Mouse (Mus musculus): ENCODE results near the gene Icam1. TPM values are rescaled to one million over a fixed set of nuclear protein-coding genes. Genes with fewer than 3 reads are reported as not detected.
"Not testable (repeated sequence)": the region's sequence is repeated elsewhere in the genome, so short reads cannot be mapped to it uniquely, and the experiment has no call there.

Gene Icam1
- polyA plus RNA-seq, 1 experiment from 2014 or later: 8.1 TPM

- H3K27me3 ChIP-seq (ENCODE audit: control insufficient read depth, insufficient read depth, low read length): peaks cover 3% of the 10 kb centered on the region; the same call in 1 of the 2 replicates
- ATAC-seq (replicated peaks; ENCODE audit: insufficient number of reproducible peaks, low FRiP score, low TSS enrichment): no peak
- 58% methylated on average over 15 of the region's 15 CpGs for WGBS (ENCODE audit: insufficient replicate concordance)
- no peak overlapping the region for H3K4me2 ChIP-seq
- H3K4me1 ChIP-seq (ENCODE audit: control insufficient read depth, insufficient read depth, low read length): peaks cover 6% of the 10 kb centered on the region; the same call in 1 of the 2 replicates
- H3K9me3 ChIP-seq (replicated peaks; ENCODE audit: control insufficient read depth, low read length): no peaks in the 10 kb centered on the region
- H3K9ac ChIP-seq (ENCODE audit: low read depth, low read length): no peak overlapping the region
- H3K4me3 ChIP-seq (ENCODE audit: low read depth, low read length): no peak overlapping the region
- no peak overlapping the region for H3K27ac ChIP-seq (ENCODE audit: low read depth, low read length)
- no peaks in the 10 kb centered on the region for H3K36me3 ChIP-seq (ENCODE audit: control insufficient read depth, insufficient read depth, low read length)
These were observed 28.7 kb upstream of the Icam1 start for GRCm38 (mm10) chr9:20986952-20987686.

- Histone ChIP-seq H3K4me3 (ENCODE audit: low read depth, low read length) (no peak overlapping the region), H3K9ac (ENCODE audit: low read depth, low read length) (no peak overlapping the region), H3K4me2 (no peak overlapping the region), H3K36me3 (ENCODE audit: control insufficient read depth, insufficient read depth, low read length) (no peaks in the 10 kb centered on the region), H3K4me1 (ENCODE audit: control insufficient read depth, insufficient read depth, low read length) (peaks cover 6% of the 10 kb centered on the region; the same call in 1 of the 2 replicates), H3K27me3 (ENCODE audit: control insufficient read depth, insufficient read depth, low read length) (peaks cover 3% of the 10 kb centered on the region; the same call in 1 of the 2 replicates), H3K9me3 (replicated peaks; ENCODE audit: control insufficient read depth, low read length) (no peaks in the 10 kb centered on the region), H3K27ac (ENCODE audit: low read depth, low read length) (no peak overlapping the region)
- WGBS (ENCODE audit: insufficient replicate concordance): 15% methylated on average over 7 of the region's 7 CpGs
- ATAC-seq (replicated peaks; ENCODE audit: insufficient number of reproducible peaks, low FRiP score, low TSS enrichment): no peak
These were observed 27.8 kb upstream of the Icam1 start for GRCm38 (mm10) chr9:20987953-20988352.

GRCm38 (mm10) chr9:20990861-20991260 is 24.9 kb upstream of the Icam1 start:
- H3K4me1 ChIP-seq (ENCODE audit: control insufficient read depth, insufficient read depth, low read length): peaks cover 6% of the 10 kb centered on the region; the same call in 1 of the 2 replicates
- H3K4me3 ChIP-seq (ENCODE audit: low read depth, low read length): peak overlapping the region; percentile 19; the same call in 1 of the 2 replicates
- H3K4me2 ChIP-seq: peak overlapping the region; percentile 55
- H3K9me3 ChIP-seq (replicated peaks; ENCODE audit: control insufficient read depth, low read length): no peaks in the 10 kb centered on the region
- ATAC-seq (replicated peaks; ENCODE audit: insufficient number of reproducible peaks, low FRiP score, low TSS enrichment): no peak
- H3K27ac ChIP-seq (ENCODE audit: low read depth, low read length): no peak overlapping the region
- no peaks in the 10 kb centered on the region for H3K36me3 ChIP-seq (ENCODE audit: control insufficient read depth, insufficient read depth, low read length)
- WGBS (ENCODE audit: insufficient replicate concordance): 6% methylated on average over 10 of the region's 10 CpGs
- H3K9ac ChIP-seq (ENCODE audit: low read depth, low read length): 0 out of 2 replicates have a peak overlapping the region, but pooled peaks have one; percentile 34
- H3K27me3 ChIP-seq (ENCODE audit: control insufficient read depth, insufficient read depth, low read length): peaks cover 3% of the 10 kb centered on the region; the same call in 1 of the 2 replicates

- ATAC-seq (replicated peaks; ENCODE audit: insufficient number of reproducible peaks, low FRiP score, low TSS enrichment): no peak
- peaks cover 3% of the 10 kb centered on the region; the same call in 1 of the 2 replicates for H3K27me3 ChIP-seq (ENCODE audit: control insufficient read depth, insufficient read depth, low read length)
- H3K4me3 ChIP-seq (ENCODE audit: low read depth, low read length): no peak overlapping the region
- no peak overlapping the region for H3K4me2 ChIP-seq
- H3K9me3 ChIP-seq (replicated peaks; ENCODE audit: control insufficient read depth, low read length): no peaks in the 10 kb centered on the region
- H3K36me3 ChIP-seq (ENCODE audit: control insufficient read depth, insufficient read depth, low read length): no peaks in the 10 kb centered on the region
- 79% methylated on average over 4 of the region's 4 CpGs for WGBS (ENCODE audit: insufficient replicate concordance)
- peaks cover 6% of the 10 kb centered on the region; the same call in 1 of the 2 replicates for H3K4me1 ChIP-seq (ENCODE audit: control insufficient read depth, insufficient read depth, low read length)
- H3K27ac ChIP-seq (ENCODE audit: low read depth, low read length): no peak overlapping the region
- no peak overlapping the region for H3K9ac ChIP-seq (ENCODE audit: low read depth, low read length)
These were observed 24.2 kb upstream of the Icam1 start for GRCm38 (mm10) chr9:20991587-20991986.

GRCm38 (mm10) chr9:20993165-20993898 is 22.5 kb upstream of the Icam1 start:
- Histone ChIP-seq H3K4me2 (no peak overlapping the region), H3K4me1 (ENCODE audit: control insufficient read depth, insufficient read depth, low read length) (peaks cover 6% of the 10 kb centered on the region; the same call in 1 of the 2 replicates), H3K27me3 (ENCODE audit: control insufficient read depth, insufficient read depth, low read length) (no peaks in the 10 kb centered on the region; the same call in 1 of the 2 replicates), H3K4me3 (ENCODE audit: low read depth, low read length) (no peak overlapping the region), H3K27ac (ENCODE audit: low read depth, low read length) (no peak overlapping the region), H3K36me3 (ENCODE audit: control insufficient read depth, insufficient read depth, low read length) (no peaks in the 10 kb centered on the region), H3K9ac (ENCODE audit: low read depth, low read length) (no peak overlapping the region), H3K9me3 (replicated peaks; ENCODE audit: control insufficient read depth, low read length) (no peaks in the 10 kb centered on the region)
- ATAC-seq (replicated peaks; ENCODE audit: insufficient number of reproducible peaks, low FRiP score, low TSS enrichment): no peak
- WGBS (ENCODE audit: insufficient replicate concordance): 55% methylated on average over 5 of the region's 5 CpGs

GRCm38 (mm10) chr9:20995069-20995468 is 20.7 kb upstream of the Icam1 start:
- no peak overlapping the region for H3K4me3 ChIP-seq (ENCODE audit: low read depth, low read length)
- 63% methylated on average over 3 of the region's 3 CpGs for WGBS (ENCODE audit: insufficient replicate concordance)
- peaks cover 6% of the 10 kb centered on the region; the same call in 1 of the 2 replicates for H3K4me1 ChIP-seq (ENCODE audit: control insufficient read depth, insufficient read depth, low read length)
- H3K27ac ChIP-seq (ENCODE audit: low read depth, low read length): no peak overlapping the region
- H3K9ac ChIP-seq (ENCODE audit: low read depth, low read length): no peak overlapping the region
- no peaks in the 10 kb centered on the region for H3K36me3 ChIP-seq (ENCODE audit: control insufficient read depth, insufficient read depth, low read length)
- H3K4me2 ChIP-seq: no peak overlapping the region
- H3K27me3 ChIP-seq (ENCODE audit: control insufficient read depth, insufficient read depth, low read length): no peaks in the 10 kb centered on the region
- no peak for ATAC-seq (replicated peaks; ENCODE audit: insufficient number of reproducible peaks, low FRiP score, low TSS enrichment)
- H3K9me3 ChIP-seq (replicated peaks; ENCODE audit: control insufficient read depth, low read length): no peaks in the 10 kb centered on the region

GRCm38 (mm10) chr9:20997065-20997464 is 18.7 kb upstream of the Icam1 start:
- Histone ChIP-seq H3K4me2 (no peak overlapping the region), H3K4me1 (ENCODE audit: control insufficient read depth, insufficient read depth, low read length) (no peaks in the 10 kb centered on the region), H3K27ac (ENCODE audit: low read depth, low read length) (no peak overlapping the region), H3K9ac (ENCODE audit: low read depth, low read length) (no peak overlapping the region), H3K4me3 (ENCODE audit: low read depth, low read length) (no peak overlapping the region), H3K36me3 (ENCODE audit: control insufficient read depth, insufficient read depth, low read length) (no peaks in the 10 kb centered on the region), H3K27me3 (ENCODE audit: control insufficient read depth, insufficient read depth, low read length) (no peaks in the 10 kb centered on the region), H3K9me3 (replicated peaks; ENCODE audit: control insufficient read depth, low read length) (no peaks in the 10 kb centered on the region)
- WGBS (ENCODE audit: insufficient replicate concordance): 83% methylated on average over 8 of the region's 8 CpGs
- no peak for ATAC-seq (replicated peaks; ENCODE audit: insufficient number of reproducible peaks, low FRiP score, low TSS enrichment)

- H3K4me3 ChIP-seq (ENCODE audit: low read depth, low read length); H3K4me2 ChIP-seq; H3K27me3 ChIP-seq (ENCODE audit: control insufficient read depth, insufficient read depth, low read length); ATAC-seq (replicated peaks; ENCODE audit: insufficient number of reproducible peaks, low FRiP score, low TSS enrichment); H3K4me1 ChIP-seq (ENCODE audit: control insufficient read depth, insufficient read depth, low read length); H3K9me3 ChIP-seq (replicated peaks; ENCODE audit: control insufficient read depth, low read length); H3K27ac ChIP-seq (ENCODE audit: low read depth, low read length); H3K36me3 ChIP-seq (ENCODE audit: control insufficient read depth, insufficient read depth, low read length); H3K9ac ChIP-seq (ENCODE audit: low read depth, low read length): not testable (repeated sequence)
- WGBS (ENCODE audit: insufficient replicate concordance): 65% methylated on average over 1 of the region's 1 CpGs
These were observed 17.4 kb upstream of the Icam1 start for GRCm38 (mm10) chr9:20998337-20998736.

All from heart, embryonic 11.5 days (tissue).